Mouse (Mus musculus) urinary bladder, postnatal 4 days (tissue): ENCODE data around the gene 1700069L16Rik.

Experiments used
- DNase-seq, 2 experiments: peaks; one replicate each; pipeline ENCODE4 v3.0.0; 2021 to 2022; ENCODE audit warnings: low spot score in 2 of 2

1700069L16Rik gene

DNA sequence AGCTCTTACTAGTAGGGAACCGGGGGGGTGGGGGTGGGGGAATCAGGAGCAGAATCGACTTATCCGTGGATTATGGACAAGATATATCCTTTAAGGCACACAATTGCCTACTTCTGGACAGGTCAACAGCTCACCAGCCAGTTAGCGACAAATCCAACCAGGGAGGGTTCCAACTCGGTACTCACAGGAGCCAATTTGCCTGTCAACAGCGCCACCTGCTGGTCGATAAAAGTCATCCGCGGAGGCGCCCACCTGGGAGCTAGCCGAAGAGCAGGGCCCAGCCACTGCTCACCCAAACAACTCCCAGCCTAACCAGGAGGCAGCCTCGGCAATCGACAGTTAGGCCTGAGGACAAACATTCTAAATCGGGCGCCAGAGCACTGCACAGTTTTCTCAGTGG lies at the start of gene 1700069L16Rik:
Gene 1700069L16Rik (minus strand): TSS at position 327 of the 400 bp plus-strand sequence.
- DNase-seq = peak; percentile 58 to 83

DNA sequence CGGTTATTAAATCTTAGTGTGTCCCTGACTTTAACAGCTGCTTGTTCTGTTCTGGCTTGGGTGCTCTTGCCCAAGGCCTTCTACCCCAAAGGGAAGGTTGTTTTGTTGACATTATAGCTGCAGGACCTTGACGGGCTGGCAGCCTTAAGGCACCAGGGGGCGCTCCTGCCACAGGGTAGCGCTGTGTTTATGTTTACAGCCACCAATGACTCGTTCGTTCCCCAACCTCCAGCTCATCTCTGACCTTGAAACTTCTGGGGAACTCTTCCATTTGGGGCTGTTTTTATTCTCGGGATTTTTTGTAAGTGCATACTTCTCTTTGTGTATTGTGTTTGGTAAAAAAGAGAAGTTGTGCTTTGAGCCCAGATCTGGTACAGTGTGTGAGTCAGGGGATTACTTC lies 49.1 kb upstream of the 1700069L16Rik start:
- DNase-seq = peak; percentile 81 to 90

DNA sequence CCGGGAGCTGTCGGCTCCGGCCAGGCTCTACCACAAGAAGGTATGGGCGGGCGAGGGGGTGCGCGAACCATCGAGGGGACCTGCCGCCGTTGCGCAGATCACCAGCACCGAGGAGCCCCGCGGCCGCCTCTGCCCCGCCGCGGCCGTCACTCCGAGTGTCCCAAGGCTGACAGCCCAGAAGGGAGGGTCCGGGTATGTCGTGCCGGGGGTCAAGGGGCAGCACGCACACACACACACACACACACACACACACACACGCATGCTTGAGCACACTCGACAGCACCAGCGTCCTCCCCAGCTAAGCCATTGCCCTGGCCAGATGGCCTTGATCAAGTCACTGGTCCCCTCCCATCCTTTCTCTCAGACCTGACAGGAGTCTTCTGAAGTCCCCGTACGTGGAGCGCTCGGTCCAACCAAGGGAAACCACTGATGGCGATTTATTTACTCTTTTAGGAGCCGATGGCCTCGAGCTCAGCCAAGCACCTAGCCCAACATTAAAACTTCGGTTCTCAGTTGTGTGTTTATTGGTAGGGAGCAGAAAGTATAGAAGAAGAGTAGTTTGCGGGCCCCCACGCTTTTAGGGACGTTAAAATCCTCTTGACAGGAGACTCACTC lies 48.4 kb upstream of the 1700069L16Rik start:
- peak in 1 of 2 experiments; percentile 36 for DNase-seq

DNA sequence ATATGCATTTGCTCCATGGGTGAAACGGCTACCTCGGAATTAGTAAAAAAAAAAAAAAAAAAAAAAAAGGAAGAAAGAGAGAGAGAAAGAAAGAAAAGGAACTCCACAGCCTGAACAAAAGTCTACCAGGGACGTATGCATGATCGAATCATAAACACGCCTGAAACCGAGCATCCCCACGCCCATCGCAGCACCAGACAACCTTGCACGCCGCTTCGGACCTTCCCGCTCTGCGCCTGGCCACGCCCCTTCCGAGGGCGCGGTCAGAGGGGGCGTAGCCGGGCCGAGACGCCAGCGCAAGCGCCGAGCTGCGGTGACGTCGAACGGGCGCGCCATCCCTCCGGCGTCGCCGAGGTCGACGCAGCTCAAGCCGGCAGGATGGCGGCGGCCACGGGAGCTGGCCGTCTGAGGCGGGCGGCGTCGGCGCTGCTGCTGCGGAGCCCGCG lies 47.9 kb upstream of the 1700069L16Rik start, which contains the start of the genes Sart3 and Iscu:
Gene Sart3 (minus strand): TSS at position 61 of the 446 bp plus-strand sequence.
Gene Iscu (plus strand): TSS at position 299 of the 446 bp plus-strand sequence.
- peak; percentile 95 for DNase-seq

DNA sequence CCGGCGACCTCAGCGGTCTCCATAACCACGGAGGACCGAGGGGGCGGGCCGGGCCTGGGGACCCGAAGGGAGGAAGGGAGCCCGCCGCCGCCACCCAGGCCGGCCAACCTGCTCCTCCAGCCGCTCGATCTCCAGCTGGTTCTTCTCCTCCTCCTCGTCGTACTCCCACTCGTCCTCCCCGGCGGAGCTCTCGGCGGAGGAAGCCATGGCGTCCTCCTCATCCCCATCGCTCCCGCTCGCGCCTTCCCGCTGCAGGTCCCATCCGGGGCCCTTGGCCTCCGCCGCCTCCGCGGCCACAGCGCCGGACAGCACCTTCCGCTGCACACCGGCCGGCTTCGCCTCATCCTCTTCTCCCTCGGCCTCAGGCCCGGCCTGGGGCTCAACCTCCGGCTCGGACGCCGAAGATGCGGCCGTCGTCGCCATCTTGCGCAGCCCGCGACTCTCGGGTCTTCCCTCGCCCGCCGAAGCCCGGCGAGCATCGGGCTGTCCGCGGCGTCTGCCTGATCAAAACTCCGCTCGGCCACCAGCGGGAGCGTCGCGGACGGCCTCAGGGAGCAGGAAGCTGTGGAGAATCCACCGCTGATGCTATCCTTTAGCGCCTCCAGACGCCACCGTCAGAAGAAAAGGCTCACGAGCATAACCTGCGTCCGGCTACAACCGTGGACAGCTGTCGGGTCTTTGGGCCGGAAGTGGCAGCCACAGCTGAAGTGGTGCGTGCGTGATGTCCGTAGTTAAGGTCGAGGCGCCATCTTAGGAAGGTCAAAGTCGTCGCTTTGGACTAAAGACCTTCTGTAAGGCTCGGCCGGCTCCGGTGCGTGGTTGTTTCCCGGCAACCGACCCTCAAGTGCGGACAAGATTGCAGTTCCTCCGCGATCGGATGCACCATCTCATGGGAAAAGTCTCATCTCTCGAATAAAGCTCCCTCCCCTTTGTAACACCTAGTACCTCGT lies 46.9 kb upstream of the 1700069L16Rik start:
- DNase-seq = peak; percentile 80 to 82

DNA sequence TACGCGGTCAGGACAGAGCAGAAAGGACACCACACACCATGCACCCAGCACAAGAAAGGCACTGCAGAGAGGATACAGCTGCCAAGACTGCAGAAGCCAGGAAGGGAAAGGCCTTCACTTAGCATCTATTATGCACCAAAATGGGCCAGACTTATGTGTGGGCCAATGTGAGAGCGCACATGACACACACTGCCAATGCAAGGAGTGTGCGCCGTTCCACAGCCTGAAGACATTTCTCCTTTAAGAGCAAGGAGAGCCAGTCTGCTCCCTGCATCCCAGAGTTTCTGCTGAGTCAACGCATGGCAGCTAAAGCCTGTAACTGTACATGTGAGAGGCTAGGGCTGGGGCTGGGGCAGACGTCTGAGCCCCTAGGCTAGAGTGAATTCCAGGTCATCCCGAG lies 44.2 kb upstream of the 1700069L16Rik start:
- DNase-seq = no peak

DNA sequence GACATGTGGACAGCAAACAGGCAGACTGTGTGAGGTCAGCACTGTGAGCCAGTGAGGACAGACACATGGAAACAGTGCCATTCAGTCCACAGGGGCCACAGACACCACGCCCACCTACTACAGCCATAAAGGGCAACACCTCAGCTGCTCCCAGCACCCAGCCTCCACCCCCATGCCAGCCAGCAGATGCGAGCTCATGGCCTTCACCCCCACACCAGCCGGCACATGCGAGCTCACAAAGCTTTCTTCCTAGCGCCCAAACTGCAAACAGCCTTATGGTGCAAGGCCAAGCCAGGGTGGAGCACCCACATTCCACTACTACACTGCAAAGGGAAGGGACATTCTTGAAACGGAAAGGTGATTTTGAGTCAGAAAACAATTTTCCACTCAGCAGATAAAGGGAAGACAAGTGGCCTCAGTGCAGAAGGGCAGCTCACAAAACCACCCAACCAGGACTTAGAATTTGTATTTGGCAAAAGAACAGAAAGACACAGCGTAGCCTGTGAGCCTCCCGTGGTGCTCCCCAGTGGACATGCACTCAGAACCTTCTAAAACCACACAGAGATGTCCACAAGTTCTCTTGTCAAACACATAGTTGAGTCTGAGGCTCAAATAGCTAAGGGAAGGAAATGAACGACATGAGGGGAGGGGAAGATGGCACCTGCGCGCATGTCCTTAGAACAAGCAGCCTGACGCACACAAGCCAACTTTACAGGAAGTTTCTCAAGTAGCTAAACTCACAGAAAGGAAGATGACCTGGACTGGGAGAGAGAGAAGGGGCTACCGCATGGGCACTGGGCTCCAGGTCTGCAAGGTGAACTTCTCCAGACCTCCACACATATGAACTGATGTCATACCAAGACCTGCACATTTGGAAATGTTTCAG lies 41.3 kb upstream of the 1700069L16Rik start:
- DNase-seq = no peak

DNA sequence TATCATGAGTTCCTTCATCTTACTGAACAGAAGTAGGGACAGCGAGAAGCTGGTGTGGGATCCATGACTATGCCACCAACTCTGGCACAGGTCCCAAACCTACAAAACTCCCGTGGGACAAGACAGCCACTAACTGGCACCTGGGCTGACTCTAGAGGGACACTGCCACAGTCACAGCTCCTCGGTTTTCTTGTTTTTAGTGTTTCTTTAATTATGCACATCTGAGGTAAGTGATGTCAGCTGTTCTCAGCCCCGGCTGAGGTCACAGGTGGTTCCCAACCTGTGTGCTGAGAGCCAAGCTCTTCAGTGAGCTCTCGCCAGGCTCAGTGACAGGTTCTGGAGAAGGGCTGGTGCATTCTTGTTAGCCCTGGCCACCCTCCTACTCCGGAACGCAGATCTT lies 39.9 kb upstream of the 1700069L16Rik start:
- DNase-seq = no peak

DNA sequence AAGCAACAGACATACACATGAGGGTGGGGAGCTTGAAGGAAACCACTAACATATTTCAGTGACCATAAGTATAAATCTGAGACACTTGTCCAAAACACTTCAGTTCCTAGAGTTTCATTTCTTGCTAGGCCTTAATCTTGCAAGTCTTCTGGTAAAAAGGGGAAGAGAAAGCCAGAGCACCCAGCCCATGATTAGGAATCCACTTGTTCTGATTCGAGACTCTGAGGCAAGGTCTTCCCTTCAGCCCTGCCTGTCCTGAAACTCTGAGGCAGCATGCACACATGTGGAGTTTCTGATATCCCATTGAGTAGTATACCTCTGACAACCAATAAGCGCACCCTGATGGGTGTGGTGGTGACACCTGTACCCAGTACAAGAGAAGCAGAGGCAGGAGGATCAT lies 37.0 kb upstream of the 1700069L16Rik start:
- no peak for DNase-seq

DNA sequence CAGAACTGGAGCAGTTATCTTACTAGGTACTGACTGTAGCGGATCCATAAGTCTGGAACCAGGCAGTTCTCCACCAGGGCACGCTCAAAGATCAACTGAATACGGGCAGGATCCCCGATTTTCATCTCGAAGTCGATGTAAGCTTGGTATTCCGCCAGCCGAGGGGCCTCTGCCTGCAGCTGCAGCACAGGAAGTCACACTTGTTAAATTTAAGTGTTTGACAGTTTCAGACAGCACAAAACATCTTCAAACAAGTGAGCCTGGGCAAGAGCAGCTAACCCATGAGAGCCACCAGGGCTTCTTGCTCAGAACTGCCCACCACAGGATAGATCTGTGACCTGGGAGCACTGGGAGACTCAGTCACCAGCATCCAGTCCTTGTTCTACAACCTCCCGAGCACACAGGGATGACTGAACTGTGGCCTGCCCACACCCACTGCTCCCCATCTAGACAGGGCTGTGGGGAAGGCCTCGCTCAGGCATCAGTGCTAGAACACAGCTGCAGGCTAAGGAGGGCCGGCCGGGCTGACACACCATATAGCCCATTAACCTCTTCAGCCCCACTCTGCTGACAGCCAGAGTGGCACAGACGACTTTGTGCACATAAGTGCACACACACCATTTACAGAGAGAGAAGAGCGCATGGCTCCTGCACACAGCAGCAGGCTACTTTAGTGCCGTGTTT lies 30.9 kb upstream of the 1700069L16Rik start:
- DNase-seq = no peak

DNA sequence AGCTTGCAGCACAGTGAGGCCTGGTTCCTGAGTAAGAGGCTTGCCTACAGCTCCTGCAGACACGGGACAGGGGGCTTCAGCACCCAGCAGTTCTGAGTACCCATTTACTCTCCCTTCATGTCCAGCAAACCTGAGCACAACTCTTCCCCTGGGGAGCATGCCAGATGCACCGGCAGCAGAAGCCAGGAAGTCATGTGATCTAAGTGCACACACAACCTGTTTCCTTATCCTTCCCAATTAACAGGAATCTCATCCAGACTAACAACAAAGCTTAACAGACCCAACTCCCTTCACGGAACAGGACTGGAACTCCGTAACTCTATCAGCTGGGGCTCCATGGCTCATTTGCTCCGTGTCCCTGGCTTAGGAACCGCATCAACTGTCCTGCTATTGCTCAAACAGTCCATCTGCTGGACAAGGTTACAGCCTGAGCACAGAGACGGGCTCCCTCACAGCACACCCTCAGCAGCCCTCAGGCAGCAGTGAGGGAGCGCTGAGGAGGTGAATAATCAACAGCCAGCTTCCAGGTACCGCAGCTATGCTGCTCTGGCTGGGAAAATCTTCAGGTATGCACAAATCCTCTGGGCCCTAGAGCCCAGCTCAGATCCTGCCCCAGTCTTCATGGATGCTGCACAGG lies 27.1 kb upstream of the 1700069L16Rik start:
- DNase-seq = no peak

DNA sequence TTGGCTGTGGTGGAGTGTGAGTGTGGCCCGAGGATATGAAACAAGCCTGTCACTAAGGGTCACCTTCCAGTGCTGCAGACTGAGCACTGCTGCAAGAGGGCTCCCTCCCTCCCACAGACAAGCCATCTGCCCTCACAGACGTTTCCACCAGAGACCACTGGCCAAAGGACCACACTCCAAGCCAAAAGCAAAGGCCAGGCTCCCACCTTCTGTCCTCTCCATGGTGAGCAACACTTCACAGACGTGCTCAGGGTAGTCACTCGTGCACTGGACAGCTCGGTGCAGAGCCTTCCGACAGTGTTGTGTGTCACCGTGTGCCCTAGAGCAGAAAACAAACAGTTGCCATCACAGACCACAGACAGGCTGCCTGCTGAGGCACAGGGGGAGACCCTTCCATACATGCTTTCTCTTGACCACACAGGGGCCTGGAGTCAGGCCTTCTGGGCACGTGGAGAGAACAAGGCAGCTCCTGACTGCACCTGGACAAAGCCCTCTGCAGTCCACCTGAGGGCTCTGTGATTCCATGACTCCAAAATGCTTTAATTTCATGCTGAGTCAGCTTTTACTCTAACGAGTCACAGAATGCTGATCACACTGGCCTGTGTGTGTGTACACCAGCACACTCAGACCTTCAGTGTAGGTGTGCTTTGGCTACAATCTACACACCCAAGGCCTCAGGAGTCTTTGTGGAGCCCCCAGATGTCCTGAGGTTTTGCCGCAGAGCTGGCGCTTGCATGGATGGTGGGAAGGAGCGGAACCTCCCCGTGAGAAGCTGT lies 24.2 kb upstream of the 1700069L16Rik start:
- no peak for DNase-seq

DNA sequence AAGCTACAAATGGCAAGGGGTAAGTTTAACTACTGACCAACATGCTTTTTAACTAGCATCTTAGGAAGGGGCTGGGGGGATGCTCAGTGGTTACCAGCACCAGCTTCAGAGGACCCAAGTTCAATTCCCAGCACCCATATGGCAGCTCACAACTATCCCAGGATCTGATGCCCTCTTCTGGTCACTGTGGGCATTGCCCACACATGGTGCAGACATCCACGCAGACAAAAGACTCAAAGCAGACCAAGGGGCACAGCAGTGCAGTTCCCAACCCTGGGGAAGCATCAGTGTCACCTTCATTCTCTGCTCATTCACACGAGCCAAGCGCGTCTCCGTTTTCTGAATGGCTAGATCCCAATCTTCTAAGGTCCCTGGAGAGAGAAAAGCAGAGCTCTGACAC lies 23.1 kb upstream of the 1700069L16Rik start:
- DNase-seq = no peak

DNA sequence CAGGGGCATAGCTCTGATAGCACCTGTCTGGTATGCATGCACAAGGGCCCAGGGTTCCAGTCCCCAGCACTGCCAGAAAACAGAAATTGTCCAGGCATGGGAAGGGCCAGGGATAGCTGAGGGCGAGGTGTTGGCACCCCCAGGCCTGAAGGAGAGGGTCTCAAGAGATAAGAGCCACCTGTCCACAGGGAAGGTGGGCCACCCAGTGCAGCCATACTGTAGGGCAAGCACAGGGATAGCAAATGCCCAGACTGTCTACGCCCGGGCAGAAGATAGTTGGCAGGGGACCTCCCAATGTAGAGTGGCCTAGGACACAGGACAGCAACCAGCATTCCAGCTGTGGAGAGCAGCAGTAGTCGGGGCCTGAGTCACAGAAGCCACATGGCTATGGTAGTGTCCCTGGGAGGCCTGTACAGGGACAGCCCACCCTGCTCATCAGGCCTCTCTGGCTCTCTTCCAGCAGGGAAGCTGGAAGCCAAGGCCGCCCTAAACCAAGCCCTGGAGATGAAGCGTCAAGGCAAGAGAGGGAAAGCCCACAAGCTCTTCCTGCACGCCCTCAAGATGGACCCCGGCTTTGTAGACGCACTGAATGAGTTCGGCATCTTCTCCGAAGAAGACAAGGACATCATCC lies 13.2 kb upstream of the 1700069L16Rik start:
- DNase-seq = no peak

DNA sequence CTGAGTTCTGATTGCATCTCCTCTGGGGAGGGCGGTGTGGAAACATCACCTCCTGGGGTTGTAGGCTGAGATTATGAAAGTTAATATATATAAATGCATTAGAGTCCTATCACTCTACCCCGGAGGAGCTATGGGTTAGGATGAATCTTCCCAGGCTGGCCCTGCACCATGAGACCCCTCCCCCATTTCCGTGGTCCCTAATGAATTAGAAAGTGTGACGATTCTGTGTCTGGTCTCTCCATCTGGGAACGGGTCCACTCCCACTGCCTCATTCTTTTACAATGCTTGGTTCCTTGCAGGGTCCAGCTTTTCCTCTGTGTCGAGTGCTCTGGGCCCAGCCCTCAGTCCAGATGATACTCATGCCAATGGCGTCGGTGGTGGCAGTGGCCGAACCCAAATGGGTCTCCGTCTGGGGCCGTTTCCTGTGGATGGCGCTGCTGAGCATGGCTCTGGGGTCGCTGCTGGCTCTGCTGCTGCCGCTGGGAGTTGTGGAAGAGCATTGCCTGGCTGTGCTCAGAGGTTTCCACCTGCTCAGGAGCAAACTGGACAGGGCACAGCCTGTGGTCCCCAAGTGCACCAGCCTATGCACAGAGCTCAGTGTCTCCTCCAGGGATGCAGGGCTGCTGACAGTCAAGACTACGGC lies 12.1 kb upstream of the 1700069L16Rik start:
- DNase-seq = no peak

DNA sequence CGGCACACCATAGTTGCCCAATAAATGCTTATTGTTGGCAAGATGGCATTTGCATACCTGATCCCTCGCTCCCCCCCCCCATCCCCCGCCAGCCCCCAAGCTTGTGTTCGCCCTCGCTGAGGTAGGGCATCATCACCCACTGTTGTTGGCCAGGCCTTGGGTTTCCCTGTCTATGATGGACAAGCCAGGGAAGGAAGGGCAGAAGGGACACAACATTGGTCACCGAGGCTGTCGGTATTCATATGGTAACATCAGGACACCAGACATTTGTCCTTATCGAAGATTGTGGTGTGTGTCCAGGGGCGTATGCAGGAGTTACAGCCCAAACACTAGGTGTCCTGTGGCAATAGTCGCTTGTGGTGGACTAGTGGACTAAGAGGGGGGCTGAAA lies 11.5 kb upstream of the 1700069L16Rik start:
- no peak for DNase-seq

DNA sequence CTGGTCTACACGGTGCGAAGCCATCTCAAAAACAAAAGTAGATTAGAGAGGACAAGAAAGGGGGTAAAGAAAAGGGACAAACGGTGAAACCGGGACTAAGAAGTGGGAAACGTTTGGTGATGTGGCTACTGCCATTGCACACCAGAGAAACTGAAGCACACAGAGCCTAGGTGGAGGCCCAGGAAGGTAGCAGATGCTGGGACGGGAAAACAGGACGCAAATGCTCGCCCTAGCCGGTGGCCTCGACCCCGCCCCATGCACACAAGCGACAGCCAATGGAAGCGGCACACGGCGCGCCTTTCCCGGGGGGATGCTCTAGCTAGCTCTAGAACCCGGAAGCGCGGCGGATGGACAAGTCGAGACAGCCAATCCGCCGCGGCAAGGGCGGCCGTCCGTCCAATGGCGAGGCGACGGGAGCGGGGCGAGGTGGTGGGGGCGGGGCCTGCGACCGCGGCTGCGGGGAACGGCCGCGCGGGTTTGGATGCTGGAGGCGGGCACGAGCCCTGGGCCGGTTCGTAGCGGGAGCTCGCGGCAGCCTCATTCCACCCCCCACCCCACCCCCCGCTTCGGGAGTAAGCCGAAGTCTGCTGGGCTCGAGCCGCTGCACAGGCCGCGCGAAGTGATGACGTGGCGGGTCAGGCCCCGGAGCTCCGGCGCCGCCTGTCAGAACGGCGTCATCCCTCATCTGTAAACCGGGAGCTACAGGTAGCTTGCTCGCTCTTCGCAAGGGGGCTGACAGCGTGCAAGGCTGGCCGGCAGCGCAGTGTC lies 11.0 kb upstream of the 1700069L16Rik start, which contains the start of gene Ficd:
Gene Ficd (plus strand): TSS at position 459 of the 768 bp plus-strand sequence.
- peak; percentile 88 to 96 for DNase-seq

DNA sequence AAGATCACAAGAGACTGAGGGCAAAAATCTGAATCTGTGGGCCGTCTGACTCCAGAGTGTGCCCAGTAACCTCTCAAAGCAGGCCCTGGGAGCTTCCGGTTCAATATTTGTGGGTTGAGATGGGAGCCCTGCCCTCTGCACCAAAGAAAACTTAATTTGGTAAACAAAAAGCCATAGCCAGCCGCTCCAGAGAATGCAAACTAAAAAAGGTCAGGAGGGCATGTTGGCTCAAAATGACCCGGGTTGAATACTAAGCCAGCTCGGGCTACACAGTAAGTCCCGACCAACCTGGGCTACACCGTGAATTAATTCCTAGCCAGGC lies 10.4 kb upstream of the 1700069L16Rik start:
- DNase-seq = no peak
